Mouse (Mus musculus) lung, postnatal 4 days (tissue): ENCODE measurements around the gene Lrch4.
"Not testable (repeated sequence)": the region's sequence is repeated elsewhere in the genome, so short reads cannot be mapped to it uniquely, and the experiment has no call there.

Experiments
- DNase-seq, 2 experiments: peaks; one replicate each; pipeline ENCODE4 v3.0.0; 2021

Gene Lrch4

GRCm38 (mm10) chr5:137613550-137613949, 15.4 kb upstream of the Lrch4 start, which contains the start of gene Pcolce:
Gene Pcolce (minus strand): TSS chr5:137613784.
- DNase-seq = peak; percentile 42 to 65

DNA sequence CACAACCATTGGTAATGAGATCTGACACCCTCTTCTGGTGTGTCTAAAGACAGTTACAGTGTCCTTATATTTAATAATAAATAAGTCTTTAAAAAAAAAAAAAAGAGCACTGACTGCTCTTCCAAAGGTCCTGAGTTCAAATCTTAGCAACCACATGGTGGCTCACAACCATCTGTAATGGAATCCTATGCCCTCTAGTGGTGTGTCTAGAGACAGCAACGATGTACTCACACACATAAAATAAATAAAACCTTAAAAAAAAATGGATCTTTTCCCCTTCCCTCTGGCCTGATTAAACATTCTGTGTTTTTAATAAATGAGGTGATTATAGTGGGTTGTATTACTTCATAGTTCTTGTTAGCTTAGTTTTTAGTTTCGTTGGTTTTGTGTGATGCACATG, 14.0 kb upstream of the Lrch4 start:
- not testable (repeated sequence) for DNase-seq

- no peak for DNase-seq
Observed at GRCm38 (mm10) chr5:137615347-137615746, 13.6 kb upstream of the Lrch4 start.

DNA sequence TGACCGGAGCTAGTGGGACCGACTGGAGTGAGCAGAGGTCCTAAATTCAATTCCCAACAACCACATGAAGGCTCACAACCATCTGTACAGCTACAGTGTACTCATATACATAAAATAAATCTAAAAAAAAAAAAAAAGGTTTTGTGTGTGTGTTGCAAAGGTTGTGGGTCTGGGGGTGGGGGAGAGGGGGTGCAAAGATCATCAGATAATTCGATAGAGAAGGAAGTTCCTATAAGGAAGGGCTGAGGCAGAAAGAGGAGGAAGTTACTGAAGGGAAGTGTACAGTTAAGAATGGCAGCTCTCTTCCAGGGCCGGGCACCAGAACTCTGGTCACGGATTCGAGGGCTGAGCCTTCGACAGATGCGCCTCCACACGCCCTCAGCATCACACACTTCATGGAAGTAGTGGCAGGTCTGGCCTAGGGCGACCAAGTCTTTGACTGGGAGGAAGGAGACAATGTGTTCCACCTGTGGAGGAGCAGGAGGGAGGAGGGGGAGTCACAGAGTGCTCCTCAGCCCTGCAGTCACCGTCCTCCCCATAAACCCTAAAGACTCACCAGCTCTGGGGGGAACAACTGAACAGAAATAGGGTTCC, 4.9 kb upstream of the Lrch4 start:
- DNase-seq = no peak

GRCm38 (mm10) chr5:137627991-137628390, 930 bp upstream of the Lrch4 start:
- DNase-seq = peak in 1 of 2 experiments; percentile 49

- DNase-seq = peak; percentile 83 to 89
Observed at GRCm38 (mm10) chr5:137629306-137629721, 393 bp downstream of the Lrch4 start.

- peak; percentile 70 to 87 for DNase-seq
Observed at GRCm38 (mm10) chr5:137629906-137630545, 1.1 kb downstream of the Lrch4 start.

GRCm38 (mm10) chr5:137630602-137631001, 1.7 kb downstream of the Lrch4 start:
- DNase-seq = peak; percentile 67 to 85

GRCm38 (mm10) chr5:137631171-137631570, 2.2 kb downstream of the Lrch4 start:
- peak; percentile 75 to 79 for DNase-seq

- DNase-seq = no peak
Observed at GRCm38 (mm10) chr5:137631591-137631990, 2.7 kb downstream of the Lrch4 start.

GRCm38 (mm10) chr5:137633397-137634084, 4.6 kb downstream of the Lrch4 start:
- peak; percentile 67 to 83 for DNase-seq

DNA sequence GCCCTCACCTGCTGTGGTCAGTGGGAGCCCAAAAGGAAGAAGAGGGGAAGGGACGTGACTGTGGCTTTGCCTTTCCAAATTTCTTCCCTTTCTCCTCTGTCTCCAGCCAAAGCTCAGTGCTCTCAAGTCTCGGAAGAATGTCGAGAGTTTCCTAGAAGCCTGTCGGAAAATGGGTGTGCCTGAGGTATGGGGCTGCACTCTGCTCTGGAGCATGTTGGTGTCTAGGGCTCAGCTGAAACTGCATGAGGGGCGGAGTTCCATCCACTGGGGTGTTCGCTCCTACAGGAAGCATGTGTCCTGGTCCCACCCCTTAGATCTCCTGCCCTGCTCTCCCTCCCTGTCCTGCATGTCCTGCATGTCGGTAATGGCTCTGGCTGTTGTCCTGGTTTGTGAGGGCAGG, 10.6 kb downstream of the Lrch4 start:
- peak; percentile 47 to 66 for DNase-seq

- peak; percentile 51 to 58 for DNase-seq
Observed at GRCm38 (mm10) chr5:137641054-137641453, 12.1 kb downstream of the Lrch4 start, which contains the start of gene Sap25. Gene Sap25 (plus strand): TSS chr5:137641334.

DNA sequence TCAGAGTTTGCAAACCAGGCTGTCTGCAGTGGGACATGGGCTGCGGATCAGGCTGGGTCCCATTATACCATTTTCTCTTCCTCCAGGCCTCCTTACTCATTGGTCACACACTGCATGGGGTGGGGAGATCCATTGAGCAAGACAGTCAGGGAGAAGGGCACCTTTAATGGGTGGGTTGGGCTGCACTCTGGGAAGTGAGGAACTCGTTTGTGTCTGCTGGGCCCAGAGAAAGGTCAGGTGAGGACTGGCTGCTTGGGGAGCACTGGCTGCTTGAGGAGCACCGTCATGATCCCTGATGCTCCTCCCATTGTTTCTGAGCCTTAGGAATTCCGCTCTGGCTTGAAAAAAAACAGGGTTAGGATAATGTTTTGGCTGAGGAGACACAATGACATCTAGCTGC, 14.0 kb downstream of the Lrch4 start:
- no peak for DNase-seq

GRCm38 (mm10) chr5:137644484-137644883, 15.6 kb downstream of the Lrch4 start:
- no peak for DNase-seq

GRCm38 (mm10) chr5:137645091-137645651, 16.2 kb downstream of the Lrch4 start:
- DNase-seq = peak; percentile 48 to 56

DNA sequence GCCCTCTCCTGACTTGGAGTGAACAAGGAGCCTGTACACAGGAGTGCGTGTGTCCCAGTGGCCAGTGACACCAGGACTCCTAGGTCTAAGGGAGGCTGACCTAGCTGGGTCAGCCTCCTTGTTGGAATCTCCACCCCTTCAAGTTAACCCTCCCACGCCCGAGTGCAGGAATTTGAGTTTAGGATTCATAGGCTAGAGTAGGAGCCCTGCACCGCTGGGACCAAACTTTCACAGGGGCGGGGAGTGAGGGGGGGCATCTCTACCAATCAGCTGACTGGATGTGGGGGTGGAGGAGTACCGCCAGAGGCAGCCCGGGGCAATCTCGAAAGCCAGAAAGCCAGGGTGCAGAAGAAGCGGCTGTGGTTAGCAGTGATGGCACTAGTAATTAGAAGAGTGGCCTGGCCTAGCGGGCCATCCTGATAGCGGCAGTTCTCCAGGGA, 16.8 kb downstream of the Lrch4 start, which contains the start of gene Irs3:
Irs3 (minus strand) TSS at position 63 of the 440 bp plus-strand sequence.
- DNase-seq = peak in 1 of 2 experiments; percentile 12

DNA sequence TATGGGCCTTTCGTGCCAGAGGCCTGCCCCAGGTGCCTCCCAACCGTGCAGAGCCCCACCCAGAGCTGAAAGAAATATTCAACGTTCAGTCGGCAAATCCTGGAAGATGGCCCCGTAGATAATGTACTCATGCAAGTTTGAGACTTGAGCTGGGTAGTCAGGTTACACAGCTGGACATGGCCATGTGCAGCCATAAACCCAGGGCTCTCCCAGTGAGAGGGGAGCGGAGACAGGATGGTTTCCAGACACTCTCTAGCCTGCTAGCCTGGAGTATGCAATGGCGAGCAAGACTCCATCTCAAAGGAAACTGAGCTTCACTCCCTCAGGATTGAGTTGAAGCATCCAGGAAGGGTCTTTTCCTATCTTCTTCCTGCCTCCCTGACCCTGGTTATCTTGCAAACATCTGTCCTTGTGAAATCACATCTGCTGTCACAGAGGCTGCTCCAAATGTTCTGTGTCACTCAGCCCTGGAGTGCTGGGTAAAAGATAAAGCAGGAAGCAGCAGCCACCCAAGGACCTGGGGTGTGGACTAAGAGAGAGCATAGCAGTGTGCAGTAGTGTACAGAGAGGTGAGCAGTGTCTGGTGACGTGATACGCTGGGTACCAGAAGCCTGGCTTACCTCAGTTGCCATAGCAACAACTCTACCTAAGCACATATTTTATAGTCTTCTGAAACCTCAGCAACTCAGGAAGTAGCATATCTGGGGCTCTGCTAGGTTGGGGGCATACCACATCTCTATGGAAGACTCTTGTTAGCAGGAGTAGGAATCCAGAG, 19.1 kb downstream of the Lrch4 start:
- peak in 1 of 2 experiments; percentile 4 for DNase-seq

DNA sequence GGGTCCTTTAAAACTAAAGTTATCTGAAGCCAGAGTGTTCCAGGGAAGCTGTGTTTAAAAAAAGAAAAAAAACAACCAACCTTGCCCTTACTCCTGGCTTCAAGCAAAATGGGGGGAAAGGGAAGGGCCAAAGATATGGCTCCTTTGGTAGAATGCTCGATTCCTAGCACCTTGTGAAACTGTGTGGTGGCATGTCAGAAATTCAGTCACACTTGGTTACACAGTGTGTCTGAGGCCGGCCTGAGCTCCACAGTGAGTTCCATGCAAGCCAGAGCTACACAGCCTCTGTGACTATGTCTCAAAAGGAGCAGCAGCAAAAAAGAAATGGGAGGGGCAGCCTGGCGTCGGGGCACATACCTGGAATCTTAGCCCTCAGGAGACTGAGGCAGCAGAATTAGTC, 20.3 kb downstream of the Lrch4 start:
- DNase-seq = peak; percentile 4 to 23

DNA sequence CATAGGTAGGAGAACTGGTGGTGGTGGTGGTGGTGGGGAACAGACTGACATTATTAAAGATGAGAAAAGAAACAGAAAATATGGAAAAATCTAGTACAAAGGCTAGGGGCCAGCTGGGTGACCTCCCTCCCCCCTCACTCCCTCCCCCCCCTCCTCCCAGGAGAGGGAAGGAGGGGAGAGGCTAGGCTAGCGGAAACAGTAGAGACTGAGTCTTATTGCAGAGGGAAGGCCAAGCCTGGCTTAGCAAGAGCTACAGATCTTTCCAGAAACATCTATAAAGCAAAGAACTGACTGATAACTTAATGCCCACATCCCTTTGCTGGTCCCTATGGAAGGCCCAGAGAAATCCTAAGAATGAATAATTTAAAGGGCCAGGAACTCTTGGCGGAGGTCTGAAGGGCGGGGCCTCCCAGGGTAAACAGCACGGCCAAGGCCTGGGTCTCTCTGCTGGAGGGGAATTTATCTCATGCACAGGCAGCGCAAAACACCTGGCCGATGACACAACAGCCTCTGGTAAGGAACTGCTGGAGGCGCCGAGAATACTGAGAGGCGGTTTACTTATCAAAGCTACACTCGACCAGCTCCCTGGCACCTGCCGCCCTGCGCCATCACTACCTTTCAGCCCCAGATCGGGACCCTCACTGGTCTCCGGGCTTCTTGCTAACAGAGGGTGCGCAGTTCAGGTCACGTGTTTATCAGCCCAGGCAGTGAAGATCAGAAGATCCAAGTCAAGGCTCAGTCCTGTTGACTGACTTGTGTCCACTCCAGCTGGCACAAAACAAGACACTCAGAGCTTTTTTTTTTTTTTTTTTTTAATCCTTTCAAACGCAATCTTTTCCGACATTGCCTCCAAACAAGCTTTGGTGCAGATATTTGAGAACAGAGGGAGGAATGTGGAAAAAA, 21.0 kb downstream of the Lrch4 start:
- peak; percentile 23 to 35 for DNase-seq

DNA sequence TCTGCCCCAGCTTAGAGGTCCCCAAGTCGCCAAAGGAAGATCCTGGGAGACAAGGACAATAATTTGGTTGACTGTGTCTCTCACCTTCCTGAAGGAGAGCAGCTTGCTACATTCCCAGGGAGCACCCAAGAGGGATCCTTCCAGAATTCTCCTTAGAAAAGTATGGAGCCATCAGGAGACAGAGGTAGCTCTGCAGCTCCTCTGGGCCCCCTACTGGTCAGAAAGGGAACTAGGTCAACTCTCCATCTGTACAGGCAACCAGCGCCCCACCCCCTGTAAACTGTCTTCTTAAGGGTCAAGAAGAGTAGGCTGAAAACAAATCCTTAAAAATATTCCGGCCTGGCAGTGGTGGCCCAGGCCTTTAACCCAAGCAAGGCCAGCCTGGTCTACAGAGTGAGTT, 23.6 kb downstream of the Lrch4 start:
- DNase-seq = peak; percentile 68 to 79
